Mouse (Mus musculus) ES-Bruce4 (cell line): ENCODE results near the gene Psmg1.

ENCODE experiments used
- EP300 ChIP-seq: IDR thresholded peaks from 2 replicates; pipeline ENCODE4 v1.6.1; 2011; ENCODE audit warnings: low read depth, low read length; ENCODE audit not compliant: insufficient read depth
- POLR2A ChIP-seq: IDR thresholded peaks from one replicate; pipeline ENCODE4 v1.8.1; 2011; ENCODE audit warnings: low read length; ENCODE audit not compliant: insufficient read depth

- TF ChIP-seq EP300 (no peak), POLR2A (no peak)
Measured at GRCm38 (mm10) chr16:95931509-95931908, 59.3 kb downstream of the Psmg1 start.
